In the genomic region with DNA sequence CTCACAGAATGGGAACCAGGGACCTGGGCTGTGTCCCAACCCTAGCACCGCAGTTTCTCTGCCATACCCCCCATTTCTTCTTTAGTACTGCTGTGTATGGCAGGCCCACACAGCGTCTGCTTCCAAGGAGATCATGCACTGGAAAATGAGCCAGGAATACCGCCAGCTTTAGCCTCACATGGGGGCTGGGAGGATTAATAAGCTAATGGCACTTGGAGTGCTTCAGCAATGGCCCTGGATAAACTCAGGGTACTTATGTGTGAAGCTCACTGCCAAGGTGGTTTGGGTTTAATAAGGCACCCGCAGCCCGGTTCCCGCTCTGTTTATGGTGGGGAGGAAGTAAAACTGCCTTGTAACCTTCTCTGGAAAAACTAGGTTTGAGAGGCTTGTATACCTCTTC, we compare ENCODE assay signal across 13 mouse cellular contexts. TPM values are rescaled to one million over a fixed set of nuclear protein-coding genes. Genes with fewer than 3 reads are reported as not detected.
A peak's percentile ranks its signal among the peaks of the same experiment; 100 is the strongest.
DNase-seq lines count a peak whose midpoint lies in the region; ATAC-seq and TF ChIP-seq lines count a peak whose summit lies in the region.
"Had no signal": no experiment of that assay in that cellular context is flagged by ENCODE, and none has a peak within 500 bp of the region (broad histone marks: within the 10 kb centered on the region; RNA-seq: fewer than 3 reads in every experiment).

No protein-coding gene starts in this region.

- H3K27ac ChIP-seq in forebrain, embryonic 14.5 days (ENCODE audit: low read depth, low read length), result no peak overlapping the region
- H3K27ac ChIP-seq in forebrain, embryonic 13.5 days, result no peak overlapping the region; the same call in 1 of the 2 replicates
- peak overlapping the region; percentile 0; the same call in 1 of the 2 replicates for H3K27ac ChIP-seq in liver, embryonic 13.5 days
- no peak overlapping the region for H3K27ac ChIP-seq in liver, embryonic 11.5 days (ENCODE audit: low read depth, low read length)
- H3K27ac ChIP-seq in heart, embryonic 14.5 days (replicated peaks in 1 of 2; ENCODE audit: control insufficient read depth in 1 of 2, insufficient read depth in 1 of 2, low read depth in 2 of 2, low read length in 2 of 2), result peak overlapping the region; percentile 39 to 97; a peak in 1 of 4 replicates
- H3K27ac ChIP-seq in limb, embryonic 14.5 days (replicated peaks; ENCODE audit: low read depth, low read length), result 0 out of 2 replicates have a peak overlapping the region, but pooled peaks have one; percentile 43
- H3K27ac ChIP-seq in thymus, adult 2 months (ENCODE audit: control insufficient read depth, insufficient read depth, low read length), result no peak overlapping the region
- H3K27ac ChIP-seq: midbrain, embryonic 12.5 days had no signal

- no peaks in the 10 kb centered on the region for H3K36me3 ChIP-seq in forebrain, embryonic 14.5 days (ENCODE audit: control insufficient read depth, insufficient read depth, low read length)
- no peaks in the 10 kb centered on the region for H3K36me3 ChIP-seq in forebrain, embryonic 13.5 days (ENCODE audit: poor library complexity, severe bottlenecking)
- no peaks in the 10 kb centered on the region for H3K36me3 ChIP-seq in liver, embryonic 13.5 days
- H3K36me3 ChIP-seq in liver, embryonic 11.5 days (ENCODE audit: control insufficient read depth, insufficient read depth, low read length), result no peaks in the 10 kb centered on the region
- H3K36me3 ChIP-seq in heart, embryonic 14.5 days (ENCODE audit: control insufficient read depth, insufficient read depth, low read length), result no peaks in the 10 kb centered on the region
- H3K36me3 ChIP-seq in limb, embryonic 14.5 days (ENCODE audit: control insufficient read depth, insufficient read depth, low read length), result no peaks in the 10 kb centered on the region
- H3K36me3 ChIP-seq in thymus, adult 2 months (ENCODE audit: control insufficient read depth, insufficient read depth, low read length), result no peaks in the 10 kb centered on the region
- H3K36me3 ChIP-seq: embryonic facial prominence, embryonic 15.5 days; intestine, embryonic 15.5 days; liver, embryonic 15.5 days; midbrain, embryonic 12.5 days had no signal

- no peaks in the 10 kb centered on the region for H3K9me3 ChIP-seq in forebrain, embryonic 14.5 days (replicated peaks; ENCODE audit: control insufficient read depth, low read length)
- H3K9me3 ChIP-seq in forebrain, embryonic 13.5 days (replicated peaks), result no peaks in the 10 kb centered on the region
- no peaks in the 10 kb centered on the region; the same call in 1 of the 2 replicates for H3K9me3 ChIP-seq in liver, embryonic 13.5 days (replicated peaks)
- no peaks in the 10 kb centered on the region for H3K9me3 ChIP-seq in liver, embryonic 11.5 days (ENCODE audit: control insufficient read depth, low read length)
- H3K9me3 ChIP-seq in heart, embryonic 14.5 days (ENCODE audit: control insufficient read depth, low read length), result no peaks in the 10 kb centered on the region
- H3K9me3 ChIP-seq in limb, embryonic 14.5 days (ENCODE audit: control insufficient read depth, low read length), result no peaks in the 10 kb centered on the region
- H3K9me3 ChIP-seq: embryonic facial prominence, embryonic 15.5 days; intestine, embryonic 15.5 days; liver, embryonic 15.5 days; midbrain, embryonic 12.5 days had no signal

- ATAC-seq in forebrain, embryonic 14.5 days, result no peak
- no peak for ATAC-seq in forebrain, embryonic 13.5 days
- ATAC-seq in liver, embryonic 13.5 days (ENCODE audit: low read depth), result no peak
- no peak for ATAC-seq in liver, embryonic 11.5 days (replicated peaks; ENCODE audit: low FRiP score)
- no peak for ATAC-seq in heart, embryonic 14.5 days (ENCODE audit: insufficient number of reproducible peaks, insufficient read depth, low FRiP score, low read depth)
- ATAC-seq in limb, embryonic 14.5 days (ENCODE audit: low FRiP score, low read depth), result no peak
- ATAC-seq: intestine, embryonic 15.5 days had no signal

- peaks cover 15% of the 10 kb centered on the region for H3K4me1 ChIP-seq in forebrain, embryonic 14.5 days (ENCODE audit: control insufficient read depth, insufficient read depth, low read length)
- H3K4me1 ChIP-seq in forebrain, embryonic 13.5 days, result peaks cover 15% of the 10 kb centered on the region
- H3K4me1 ChIP-seq in liver, embryonic 13.5 days (replicated peaks), result peaks cover 37% of the 10 kb centered on the region
- peaks cover 19% of the 10 kb centered on the region for H3K4me1 ChIP-seq in liver, embryonic 11.5 days (replicated peaks; ENCODE audit: control insufficient read depth, insufficient read depth, low read length)
- peaks cover 18 to 32% of the 10 kb centered on the region in 2 experiments for H3K4me1 ChIP-seq in heart, embryonic 14.5 days (ENCODE audit: control insufficient read depth in 2 of 2, insufficient read depth in 2 of 2, low read length in 2 of 2)
- peaks cover 36% of the 10 kb centered on the region for H3K4me1 ChIP-seq in limb, embryonic 14.5 days (ENCODE audit: control insufficient read depth, insufficient read depth, low read length)
- peaks cover 15% of the 10 kb centered on the region for H3K4me1 ChIP-seq in thymus, adult 2 months (replicated peaks; ENCODE audit: control insufficient read depth, insufficient read depth, low read length)

- no peak overlapping the region for H3K4me2 ChIP-seq in forebrain, embryonic 14.5 days (ENCODE audit: low read length)
- H3K4me2 ChIP-seq in forebrain, embryonic 13.5 days, result no peak overlapping the region
- no peak overlapping the region for H3K4me2 ChIP-seq in liver, embryonic 13.5 days
- H3K4me2 ChIP-seq in liver, embryonic 11.5 days, result no peak overlapping the region
- no peak overlapping the region for H3K4me2 ChIP-seq in heart, embryonic 14.5 days (ENCODE audit: low read length)
- H3K4me2 ChIP-seq in limb, embryonic 14.5 days (replicated peaks; ENCODE audit: low read depth, low read length, severe bottlenecking), result 0 out of 2 replicates have a peak overlapping the region, but pooled peaks have one; percentile 13
- H3K4me2 ChIP-seq: embryonic facial prominence, embryonic 15.5 days; intestine, embryonic 15.5 days; liver, embryonic 15.5 days; midbrain, embryonic 12.5 days had no signal

- WGBS in forebrain, embryonic 14.5 days, result 64% methylated on average over 6 of the region's 6 CpGs
- WGBS in forebrain, embryonic 13.5 days, result 61% methylated on average over 6 of the region's 6 CpGs
- 80% methylated on average over 6 of the region's 6 CpGs for WGBS in liver, embryonic 13.5 days (ENCODE audit: insufficient replicate concordance)
- 79% methylated on average over 6 of the region's 6 CpGs for WGBS in liver, embryonic 11.5 days
- WGBS in heart, embryonic 14.5 days, result 45% methylated on average over 6 of the region's 6 CpGs
- 31% methylated on average over 6 of the region's 6 CpGs for WGBS in limb, embryonic 14.5 days
- 92% methylated on average over 6 of the region's 6 CpGs for WGBS in thymus, adult 2 months

- H3K27me3 ChIP-seq in forebrain, embryonic 14.5 days (replicated peaks; ENCODE audit: control insufficient read depth, insufficient read depth, low read length), result no peaks in the 10 kb centered on the region
- H3K27me3 ChIP-seq in forebrain, embryonic 13.5 days, result no peaks in the 10 kb centered on the region
- H3K27me3 ChIP-seq in liver, embryonic 13.5 days, result no peaks in the 10 kb centered on the region
- no peaks in the 10 kb centered on the region for H3K27me3 ChIP-seq in liver, embryonic 11.5 days (replicated peaks; ENCODE audit: control insufficient read depth, insufficient read depth, low read length)
- no peaks in the 10 kb centered on the region for H3K27me3 ChIP-seq in heart, embryonic 14.5 days (ENCODE audit: control insufficient read depth, insufficient read depth, low read length)
- no peaks in the 10 kb centered on the region for H3K27me3 ChIP-seq in limb, embryonic 14.5 days (ENCODE audit: control insufficient read depth, insufficient read depth, low read length)
- no peaks in the 10 kb centered on the region for H3K27me3 ChIP-seq in thymus, adult 2 months (ENCODE audit: control insufficient read depth, insufficient read depth, low read length)
- H3K27me3 ChIP-seq: embryonic facial prominence, embryonic 15.5 days; intestine, embryonic 15.5 days; liver, embryonic 15.5 days had no signal

- DNase-seq in forebrain, embryonic 14.5 days (ENCODE audit: low spot score), result peak; percentile 52
- no peak for DNase-seq in liver, embryonic 13.5 days
- no peak for DNase-seq in liver, embryonic 11.5 days (ENCODE audit: low spot score)
- peak; percentile 59 for DNase-seq in limb, embryonic 14.5 days (ENCODE audit: low spot score)
- no peak for DNase-seq in thymus, adult 2 months
- no peak for DNase-seq in ovary, postnatal 14 days (ENCODE audit: low spot score)
- DNase-seq: gastrocnemius, postnatal 14 days had no signal

- TF ChIP-seq CTCF in thymus, adult 2 months (IDR thresholded peaks at IDR 0.05; ENCODE audit: borderline replicate concordance, control insufficient read depth, extremely low read depth, insufficient read depth, low read length, poor library complexity), result no peak

- no peak overlapping the region for H3K9ac ChIP-seq in forebrain, embryonic 14.5 days (ENCODE audit: low read length)
- no peak overlapping the region for H3K9ac ChIP-seq in forebrain, embryonic 13.5 days
- no peak overlapping the region for H3K9ac ChIP-seq in liver, embryonic 13.5 days
- H3K9ac ChIP-seq in liver, embryonic 11.5 days (ENCODE audit: low read depth, low read length), result no peak overlapping the region
- H3K9ac ChIP-seq in heart, embryonic 14.5 days (ENCODE audit: low read length), result peak overlapping the region; percentile 11; the same call in 1 of the 2 replicates
- H3K9ac ChIP-seq in limb, embryonic 14.5 days (ENCODE audit: low read depth, low read length, severe bottlenecking), result no peak overlapping the region
- H3K9ac ChIP-seq: embryonic facial prominence, embryonic 15.5 days; intestine, embryonic 15.5 days; liver, embryonic 15.5 days; midbrain, embryonic 12.5 days had no signal

- no peak overlapping the region for H3K4me3 ChIP-seq in forebrain, embryonic 14.5 days (ENCODE audit: low read depth, low read length)
- no peak overlapping the region for H3K4me3 ChIP-seq in forebrain, embryonic 13.5 days
- H3K4me3 ChIP-seq in liver, embryonic 13.5 days (replicated peaks), result no peak overlapping the region
- no peak overlapping the region for H3K4me3 ChIP-seq in liver, embryonic 11.5 days (ENCODE audit: low read depth, low read length)
- H3K4me3 ChIP-seq in heart, embryonic 14.5 days (ENCODE audit: control insufficient read depth in 1 of 2, insufficient read depth in 1 of 2, low read depth in 1 of 2, low read length in 2 of 2), result no peak overlapping the region
- no peak overlapping the region for H3K4me3 ChIP-seq in limb, embryonic 14.5 days (replicated peaks; ENCODE audit: low read length)
- no peak overlapping the region for H3K4me3 ChIP-seq in thymus, adult 2 months (ENCODE audit: control insufficient read depth, insufficient read depth, low read length)
- H3K4me3 ChIP-seq: embryonic facial prominence, embryonic 15.5 days; intestine, embryonic 15.5 days; liver, embryonic 15.5 days; midbrain, embryonic 12.5 days had no signal

- TF ChIP-seq POLR2A in limb, embryonic 14.5 days (IDR thresholded peaks at IDR 0.05; ENCODE audit: borderline replicate concordance, extremely low read depth, insufficient read depth, insufficient read length), result no peak
- TF ChIP-seq POLR2A in thymus, adult 2 months (IDR thresholded peaks at IDR 0.05; ENCODE audit: control insufficient read depth, extremely low read depth, insufficient read depth, low read length, poor library complexity), result no peak

RNA-seq across cellular contexts. Expression of a gene that starts 6.6 kb away (rescaled TPM):
- 213 and 214 TPM in 2 replicates for polyA plus RNA-seq in forebrain, embryonic 14.5 days (2014; fragmentation: Nextera tagmentation; extraction: Ambion mirVana)
- 358 and 389 TPM in 2 replicates for polyA plus RNA-seq in forebrain, embryonic 13.5 days (2015; fragmentation: Nextera tagmentation; extraction: Ambion mirVana)
- polyA plus RNA-seq in liver, embryonic 13.5 days (2015; fragmentation: Nextera tagmentation; extraction: Ambion mirVana), result 236 and 269 TPM in 2 replicates
- 279 and 298 TPM in 2 replicates for polyA plus RNA-seq in liver, embryonic 11.5 days (2014; fragmentation: Nextera tagmentation; extraction: Ambion mirVana)
- polyA plus RNA-seq in heart, embryonic 14.5 days (2014; fragmentation: Nextera tagmentation; extraction: Ambion mirVana), result 350 and 362 TPM in 2 replicates
- polyA plus RNA-seq in limb, embryonic 14.5 days (2012; rRNA removed), result 106 and 111 TPM in 2 replicates
- polyA plus RNA-seq in limb, embryonic 14.5 days (2014; fragmentation: Nextera tagmentation; extraction: Ambion mirVana), result 296 and 311 TPM in 2 replicates
- polyA plus RNA-seq in thymus, adult 2 months (2012; rRNA removed), result 59.5 and 71.6 TPM in 2 replicates

Comparison
In these comparisons a context has a peak if more than half of its experiments do, and no peak if none do; other contexts are left out.
1. H3K27ac ChIP-seq: peak in liver, embryonic 13.5 days (single experiment), heart, embryonic 14.5 days (2 of 2) and limb, embryonic 14.5 days (single experiment); none in forebrain, embryonic 14.5 days (single experiment), forebrain, embryonic 13.5 days (single experiment), liver, embryonic 11.5 days (single experiment) and thymus, adult 2 months (single experiment).
2. DNase-seq: peak in forebrain, embryonic 14.5 days (single experiment) and limb, embryonic 14.5 days (single experiment); none in liver, embryonic 13.5 days (single experiment), liver, embryonic 11.5 days (single experiment), thymus, adult 2 months (single experiment) and ovary, postnatal 14 days (single experiment).